Mouse (Mus musculus): ENCODE measurements at regions not wholly inside any gene's neighbourhood (a gene's known extent, or its start where the extent isn't known, plus 50 kb on each side); places are given as distances from the start of the nearest gene placed in this dataset.

DNA sequence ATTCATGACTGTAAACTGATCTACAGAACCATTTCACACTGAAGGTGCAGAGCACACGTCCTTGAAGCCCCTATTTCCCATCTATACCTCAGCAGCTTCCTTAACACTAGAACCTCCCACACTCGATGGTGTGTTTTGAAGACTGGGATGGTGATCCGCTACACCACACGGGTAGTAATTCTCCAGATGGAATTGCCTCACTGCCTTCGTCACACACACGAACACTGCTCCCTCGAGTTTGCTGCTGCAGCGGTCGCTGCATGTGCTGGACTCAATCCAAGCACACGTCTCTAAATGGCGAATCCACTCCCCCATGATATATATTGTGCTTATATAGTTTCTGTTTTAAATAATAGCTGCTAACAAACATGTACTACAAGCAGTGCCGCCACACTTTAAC, 117.0 kb downstream of the Wscd1 start:
- Histone ChIP-seq H3K4me3 (ENCODE audit: low read depth, low read length) (no peak overlapping the region), H3K27ac (replicated peaks; ENCODE audit: low read depth, low read length) (no peak overlapping the region), H3K4me2 (ENCODE audit: low read depth, low read length) (no peak overlapping the region), H3K9me3 (ENCODE audit: control insufficient read depth, low read length) (no peaks in the 10 kb centered on the region), H3K27me3 (replicated peaks; ENCODE audit: control insufficient read depth, insufficient read depth, low read length) (no peaks in the 10 kb centered on the region), H3K9ac (ENCODE audit: low read depth, low read length) (no peak overlapping the region), H3K4me1 (ENCODE audit: control insufficient read depth, insufficient read depth, low read length) (no peaks in the 10 kb centered on the region), H3K36me3 (ENCODE audit: control insufficient read depth, insufficient read depth, low read length) (no peaks in the 10 kb centered on the region)
- 74% methylated on average over 12 of the region's 12 CpGs for WGBS
- no peak for DNase-seq (ENCODE audit: low spot score)
- no peak for ATAC-seq (ENCODE audit: low read depth)

DNA sequence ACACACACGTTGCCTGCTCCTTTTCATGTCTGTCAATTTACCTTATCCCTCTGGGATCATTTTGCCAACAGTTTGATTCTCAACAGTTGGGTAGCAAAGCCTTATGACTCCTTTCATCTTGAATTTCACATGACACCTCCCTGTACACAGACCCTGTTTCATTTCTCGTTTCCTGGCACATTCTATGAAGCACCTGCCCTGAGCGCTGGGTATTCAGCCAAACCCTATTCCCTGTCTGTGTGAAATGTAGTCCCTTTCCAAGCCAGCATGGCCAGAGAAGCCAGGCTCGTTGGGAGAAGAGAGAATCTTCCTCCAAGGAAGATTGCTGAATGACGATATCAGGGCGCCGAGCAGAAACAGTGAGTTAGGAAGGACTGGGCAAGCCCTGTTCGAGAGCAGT, 108.2 kb downstream of the Wscd1 start:
- no peak overlapping the region for H3K4me3 ChIP-seq (ENCODE audit: low read depth, low read length)
- H3K27ac ChIP-seq (replicated peaks; ENCODE audit: low read depth, low read length): no peak overlapping the region
- no peak for ATAC-seq (ENCODE audit: low read depth)
- no peaks in the 10 kb centered on the region for H3K9me3 ChIP-seq (ENCODE audit: control insufficient read depth, low read length)
- H3K36me3 ChIP-seq (ENCODE audit: control insufficient read depth, insufficient read depth, low read length): no peaks in the 10 kb centered on the region
- no peaks in the 10 kb centered on the region for H3K27me3 ChIP-seq (replicated peaks; ENCODE audit: control insufficient read depth, insufficient read depth, low read length)
- no peak overlapping the region for H3K4me2 ChIP-seq (ENCODE audit: low read depth, low read length)
- whole genome bisulfite sequencing: 75% methylated on average over 8 of the region's 8 CpGs
- DNase-seq (ENCODE audit: low spot score): no peak
- no peaks in the 10 kb centered on the region for H3K4me1 ChIP-seq (ENCODE audit: control insufficient read depth, insufficient read depth, low read length)
- no peak overlapping the region for H3K9ac ChIP-seq (ENCODE audit: low read depth, low read length)

DNA sequence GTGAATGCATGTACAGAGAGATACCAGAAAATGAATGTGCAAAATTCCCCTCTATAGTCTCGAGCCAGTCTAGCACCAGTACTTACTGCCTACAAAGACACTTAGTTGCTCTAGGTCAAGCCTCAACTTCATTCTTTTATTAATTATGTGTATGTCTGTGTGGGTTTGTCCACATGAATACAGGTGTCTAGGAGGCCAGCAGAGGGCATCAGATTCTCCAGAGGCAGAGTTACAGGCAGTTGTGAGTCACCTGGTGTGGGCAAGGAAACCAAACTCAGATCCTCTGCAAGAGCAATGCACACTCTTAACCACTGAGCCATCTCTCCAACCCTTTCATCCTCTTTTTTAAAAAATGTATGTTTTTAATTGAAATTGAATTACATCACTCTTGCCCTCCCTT, 105.8 kb downstream of the Wscd1 start:
- Histone ChIP-seq H3K9ac (ENCODE audit: low read depth, low read length) (no peak overlapping the region), H3K36me3 (ENCODE audit: control insufficient read depth, insufficient read depth, low read length) (no peaks in the 10 kb centered on the region), H3K27ac (replicated peaks; ENCODE audit: low read depth, low read length) (no peak overlapping the region), H3K27me3 (replicated peaks; ENCODE audit: control insufficient read depth, insufficient read depth, low read length) (no peaks in the 10 kb centered on the region), H3K9me3 (ENCODE audit: control insufficient read depth, low read length) (no peaks in the 10 kb centered on the region), H3K4me2 (ENCODE audit: low read depth, low read length) (no peak overlapping the region), H3K4me3 (ENCODE audit: low read depth, low read length) (no peak overlapping the region), H3K4me1 (ENCODE audit: control insufficient read depth, insufficient read depth, low read length) (no peaks in the 10 kb centered on the region)
- 71% methylated on average over 1 of the region's 1 CpGs for WGBS
- no peak for ATAC-seq (ENCODE audit: low read depth)
- DNase-seq (ENCODE audit: low spot score): no peak

- H3K4me1 ChIP-seq (ENCODE audit: control insufficient read depth, insufficient read depth, low read length): no peaks in the 10 kb centered on the region
- ATAC-seq (ENCODE audit: low read depth) (no peak), DNase-seq (ENCODE audit: low spot score) (no peak)
- H3K9me3 ChIP-seq (ENCODE audit: control insufficient read depth, low read length): no peaks in the 10 kb centered on the region
- no peak overlapping the region for H3K27ac ChIP-seq (replicated peaks; ENCODE audit: low read depth, low read length)
- H3K4me2 ChIP-seq (ENCODE audit: low read depth, low read length): no peak overlapping the region
- H3K9ac ChIP-seq (ENCODE audit: low read depth, low read length): no peak overlapping the region
- H3K4me3 ChIP-seq (ENCODE audit: low read depth, low read length): no peak overlapping the region
- WGBS: 92% methylated on average over 3 of the region's 3 CpGs
- no peaks in the 10 kb centered on the region for H3K27me3 ChIP-seq (replicated peaks; ENCODE audit: control insufficient read depth, insufficient read depth, low read length)
- no peaks in the 10 kb centered on the region for H3K36me3 ChIP-seq (ENCODE audit: control insufficient read depth, insufficient read depth, low read length)
Observed at GRCm38 (mm10) chr11:71855058-71855457, 105.3 kb downstream of the Wscd1 start.

DNA sequence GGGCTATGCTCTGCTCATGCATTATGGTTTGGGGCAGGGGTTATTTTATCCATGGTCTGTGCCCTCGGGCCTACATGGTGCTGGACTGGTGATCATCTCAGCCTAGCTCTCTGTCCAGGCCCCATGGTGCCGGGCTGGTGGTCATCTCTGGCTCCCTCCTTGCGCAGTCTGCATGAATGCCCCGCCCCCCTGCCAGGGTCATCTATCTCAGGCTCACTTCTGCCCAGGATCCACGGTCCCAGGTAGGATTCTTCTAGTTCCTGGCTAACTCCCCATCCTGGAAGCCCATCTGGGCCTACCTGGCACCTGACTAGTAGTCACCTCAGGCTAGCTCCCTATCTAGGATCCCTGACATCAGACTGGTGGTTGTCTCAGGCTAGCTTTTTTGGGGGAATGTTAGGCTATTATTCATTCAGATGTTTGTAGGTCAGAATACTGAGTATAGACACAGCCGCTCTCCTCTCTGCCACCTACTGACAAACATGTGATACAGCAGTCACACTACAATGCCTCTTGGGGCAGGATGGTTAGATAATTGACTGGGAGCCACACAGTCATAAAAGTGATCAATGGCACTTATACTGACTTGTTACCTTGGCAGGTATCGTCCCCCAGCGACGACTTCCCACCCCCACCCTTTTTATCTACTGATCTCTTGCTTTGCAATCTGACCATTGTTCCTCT, 98.1 kb downstream of the Wscd1 start:
- Histone ChIP-seq H3K27ac (replicated peaks; ENCODE audit: low read depth, low read length) (no peak overlapping the region), H3K4me2 (ENCODE audit: low read depth, low read length) (no peak overlapping the region), H3K9me3 (ENCODE audit: control insufficient read depth, low read length) (no peaks in the 10 kb centered on the region), H3K9ac (ENCODE audit: low read depth, low read length) (no peak overlapping the region), H3K4me1 (ENCODE audit: control insufficient read depth, insufficient read depth, low read length) (no peaks in the 10 kb centered on the region), H3K36me3 (ENCODE audit: control insufficient read depth, insufficient read depth, low read length) (no peaks in the 10 kb centered on the region), H3K4me3 (ENCODE audit: low read depth, low read length) (no peak overlapping the region), H3K27me3 (replicated peaks; ENCODE audit: control insufficient read depth, insufficient read depth, low read length) (no peaks in the 10 kb centered on the region)
- peak; percentile 14 for DNase-seq (ENCODE audit: low spot score)
- ATAC-seq (ENCODE audit: low read depth): no peak
- WGBS: 65% methylated on average over 9 of the region's 9 CpGs

DNA sequence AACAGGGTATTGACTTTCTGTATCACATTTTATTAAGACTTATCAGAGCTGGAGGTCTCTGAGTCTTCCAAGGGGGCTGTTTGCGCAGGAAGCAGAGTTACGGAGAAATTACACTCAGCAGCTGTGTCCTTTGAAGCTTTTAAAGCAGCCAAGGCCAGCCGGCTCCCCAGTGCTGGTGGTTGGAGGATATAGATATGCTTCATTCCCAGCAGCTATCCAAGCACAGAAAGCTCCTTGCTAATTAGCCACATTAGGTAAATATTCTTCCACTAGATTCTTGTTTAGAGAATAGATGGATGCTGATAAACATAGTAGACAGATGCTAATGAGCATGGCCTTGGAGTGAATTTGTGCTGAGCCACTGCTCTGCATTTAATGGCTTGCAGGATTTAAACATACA, 96.8 kb downstream of the Wscd1 start:
- no peaks in the 10 kb centered on the region for H3K4me1 ChIP-seq (ENCODE audit: control insufficient read depth, insufficient read depth, low read length)
- WGBS: 52% methylated on average over 3 of the region's 3 CpGs
- H3K9me3 ChIP-seq (ENCODE audit: control insufficient read depth, low read length): no peaks in the 10 kb centered on the region
- no peaks in the 10 kb centered on the region for H3K27me3 ChIP-seq (replicated peaks; ENCODE audit: control insufficient read depth, insufficient read depth, low read length)
- DNase-seq (ENCODE audit: low spot score) (no peak), ATAC-seq (ENCODE audit: low read depth) (no peak)
- no peak overlapping the region for H3K4me3 ChIP-seq (ENCODE audit: low read depth, low read length)
- H3K27ac ChIP-seq (replicated peaks; ENCODE audit: low read depth, low read length): no peak overlapping the region
- no peak overlapping the region for H3K4me2 ChIP-seq (ENCODE audit: low read depth, low read length)
- H3K36me3 ChIP-seq (ENCODE audit: control insufficient read depth, insufficient read depth, low read length): no peaks in the 10 kb centered on the region
- no peak overlapping the region for H3K9ac ChIP-seq (ENCODE audit: low read depth, low read length)

GRCm38 (mm10) chr11:71840635-71841443, 91.1 kb downstream of the Wscd1 start:
- Histone ChIP-seq H3K4me3 (ENCODE audit: low read depth, low read length) (no peak overlapping the region), H3K4me1 (ENCODE audit: control insufficient read depth, insufficient read depth, low read length) (no peaks in the 10 kb centered on the region), H3K9me3 (ENCODE audit: control insufficient read depth, low read length) (no peaks in the 10 kb centered on the region), H3K27ac (replicated peaks; ENCODE audit: low read depth, low read length) (no peak overlapping the region), H3K4me2 (ENCODE audit: low read depth, low read length) (no peak overlapping the region), H3K36me3 (ENCODE audit: control insufficient read depth, insufficient read depth, low read length) (no peaks in the 10 kb centered on the region), H3K27me3 (replicated peaks; ENCODE audit: control insufficient read depth, insufficient read depth, low read length) (no peaks in the 10 kb centered on the region), H3K9ac (ENCODE audit: low read depth, low read length) (no peak overlapping the region)
- ATAC-seq (ENCODE audit: low read depth) (no peak; the same call in 1 of the 2 replicates), DNase-seq (ENCODE audit: low spot score) (no peak)
- 64% methylated on average over 8 of the region's 8 CpGs for WGBS

Measured in embryonic facial prominence, embryonic 14.5 days (tissue).